Mouse (Mus musculus) testis, adult 2 months (tissue): ENCODE data around the gene Hspg2.

Experiments
- CTCF ChIP-seq: fragments of 200-500 bp; IDR thresholded peaks from 2 replicates; pipeline ENCODE4 v1.5.1; 2012; ENCODE audit warnings: low read depth, mild to moderate bottlenecking, inconsistent platforms, low read length, moderate library complexity; ENCODE audit not compliant: control insufficient read depth, insufficient read depth, insufficient replicate concordance
- POLR2A ChIP-seq: fragments of 200-500 bp; IDR thresholded peaks from 2 replicates; pipeline ENCODE4 v1.6.1; 2012; ENCODE audit warnings: low read depth, mild to moderate bottlenecking, inconsistent platforms, low read length, moderate library complexity; ENCODE audit not compliant: control insufficient read depth

DNA sequence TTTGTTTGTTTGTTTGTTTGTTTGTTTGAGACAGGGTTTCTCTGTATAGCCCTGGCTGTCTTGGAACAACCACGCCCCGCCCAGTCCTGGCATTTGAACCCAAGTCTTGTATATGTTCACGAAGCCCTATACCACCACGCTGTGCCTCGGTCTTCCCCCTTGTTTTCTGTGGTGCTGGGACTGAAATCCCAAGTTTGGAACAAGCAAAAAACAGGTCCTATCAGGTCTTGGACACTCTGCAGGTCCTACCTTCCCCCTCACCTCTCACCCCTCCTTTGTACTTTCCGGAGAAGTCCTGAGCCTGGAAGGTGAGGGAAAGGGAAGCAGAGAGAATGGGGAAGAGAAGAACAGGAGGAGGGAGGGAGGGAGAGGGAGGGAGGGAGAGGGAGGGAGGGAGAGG is 16.4 kb upstream of the Hspg2 start:
- TF ChIP-seq POLR2A (no peak), CTCF (no peak)
